7 mouse cellular contexts compared by ENCODE assay signal in genomic region chr10:69398197-69398762, GRCm38 (mm10). TPM values are rescaled to one million over a fixed set of nuclear protein-coding genes. Genes with fewer than 3 reads are reported as not detected.
DNase-seq lines count a peak whose midpoint lies in the region; ATAC-seq lines count a peak whose summit lies in the region.

No protein-coding gene starts in this region.

- H3K27ac ChIP-seq in forebrain, embryonic 16.5 days (ENCODE audit: low read length) = no peak overlapping the region
- H3K27ac ChIP-seq in kidney, embryonic 15.5 days = no peak overlapping the region; the same call in 1 of the 2 replicates
- H3K27ac ChIP-seq in midbrain, embryonic 16.5 days (ENCODE audit: low read length) = no peak overlapping the region

- DNase-seq in urinary bladder, postnatal 14 days (ENCODE audit: low spot score) = peak; percentile 8
- no peak for DNase-seq in urinary bladder, postnatal 36 days (ENCODE audit: low spot score in 2 of 2)
- no peak for DNase-seq in left cerebral cortex, adult 8-10 months (ENCODE audit: low spot score in 2 of 2)
- no peak for DNase-seq in thymus, adult 18-20 months

- H3K27me3 ChIP-seq in forebrain, embryonic 16.5 days (replicated peaks; ENCODE audit: control insufficient read depth, insufficient read depth, low read length) = peaks cover 21% of the 10 kb centered on the region
- peaks cover 43% of the 10 kb centered on the region for H3K27me3 ChIP-seq in kidney, embryonic 15.5 days
- peaks cover 29% of the 10 kb centered on the region for H3K27me3 ChIP-seq in midbrain, embryonic 16.5 days (ENCODE audit: control insufficient read depth, insufficient read depth, low read depth, low read length)

- H3K36me3 ChIP-seq in forebrain, embryonic 16.5 days (ENCODE audit: control insufficient read depth, insufficient read depth) = no peaks in the 10 kb centered on the region
- H3K36me3 ChIP-seq in kidney, embryonic 15.5 days = no peaks in the 10 kb centered on the region
- H3K36me3 ChIP-seq in midbrain, embryonic 16.5 days (ENCODE audit: control insufficient read depth, insufficient read depth, low read length) = no peaks in the 10 kb centered on the region

- H3K4me1 ChIP-seq in forebrain, embryonic 16.5 days (replicated peaks; ENCODE audit: control insufficient read depth, insufficient read depth, low read length) = peaks cover 24% of the 10 kb centered on the region
- peaks cover 28% of the 10 kb centered on the region for H3K4me1 ChIP-seq in kidney, embryonic 15.5 days
- H3K4me1 ChIP-seq in midbrain, embryonic 16.5 days (ENCODE audit: control insufficient read depth, insufficient read depth, low read length) = peaks cover 24% of the 10 kb centered on the region

- H3K9ac ChIP-seq in forebrain, embryonic 16.5 days (replicated peaks; ENCODE audit: low read depth, low read length) = peak overlapping the region; percentile 35
- peak overlapping the region; percentile 60 for H3K9ac ChIP-seq in kidney, embryonic 15.5 days
- H3K9ac ChIP-seq in midbrain, embryonic 16.5 days (ENCODE audit: low read depth, low read length) = peak overlapping the region; percentile 65

- WGBS in forebrain, embryonic 16.5 days = under 1% methylated on average over 26 of the region's 26 CpGs
- under 1% methylated on average over 26 of the region's 26 CpGs for WGBS in kidney, embryonic 15.5 days
- WGBS in midbrain, embryonic 16.5 days = under 1% methylated on average over 26 of the region's 26 CpGs

- peak overlapping the region; percentile 99 for H3K4me2 ChIP-seq in forebrain, embryonic 16.5 days (ENCODE audit: low read length)
- H3K4me2 ChIP-seq in kidney, embryonic 15.5 days = peak overlapping the region; percentile 99
- H3K4me2 ChIP-seq in midbrain, embryonic 16.5 days (ENCODE audit: low read length) = peak overlapping the region; percentile 100

- peak overlapping the region; percentile 52 for H3K4me3 ChIP-seq in forebrain, embryonic 16.5 days (replicated peaks; ENCODE audit: low read length)
- peak overlapping the region; percentile 80 for H3K4me3 ChIP-seq in kidney, embryonic 15.5 days (replicated peaks)
- H3K4me3 ChIP-seq in midbrain, embryonic 16.5 days (ENCODE audit: low read depth, low read length) = peak overlapping the region; percentile 69

- no peaks in the 10 kb centered on the region for H3K9me3 ChIP-seq in forebrain, embryonic 16.5 days (ENCODE audit: control insufficient read depth, low read length)
- no peaks in the 10 kb centered on the region for H3K9me3 ChIP-seq in kidney, embryonic 15.5 days (replicated peaks)
- H3K9me3 ChIP-seq in midbrain, embryonic 16.5 days (replicated peaks; ENCODE audit: control insufficient read depth, low read length, poor library complexity, severe bottlenecking) = no peaks in the 10 kb centered on the region

- ATAC-seq in forebrain, embryonic 16.5 days = 0 out of 2 replicates have a peak, but pooled peaks have one; percentile 23
- peak; percentile 55; the same call in 1 of the 2 replicates for ATAC-seq in kidney, embryonic 15.5 days (replicated peaks; ENCODE audit: low FRiP score)
- peak; percentile 50 for ATAC-seq in midbrain, embryonic 16.5 days

RNA-seq across cellular contexts. Expression of gene Ank3, which starts 0.3 kb away (rescaled TPM):
- 89.5 and 102 TPM in 2 replicates for polyA plus RNA-seq in forebrain, embryonic 16.5 days (2015; fragmentation: Nextera tagmentation; extraction: Ambion mirVana)
- polyA plus RNA-seq in kidney, embryonic 15.5 days (2015; fragmentation: Nextera tagmentation; extraction: Ambion mirVana) = 43.9 and 47.9 TPM in 2 replicates
- 86.7 and 102 TPM in 2 replicates for polyA plus RNA-seq in midbrain, embryonic 16.5 days (2015; fragmentation: Nextera tagmentation; extraction: Ambion mirVana)
- 100 to 1,000 TPM; 419 to 552 (median 475) TPM for total RNA-seq in left cerebral cortex, adult 8-10 months (2022)

RNA-seq across cellular contexts. Expression of gene Cdk1, which starts 45.5 kb away (rescaled TPM):
- 154 and 191 TPM in 2 replicates for polyA plus RNA-seq in forebrain, embryonic 16.5 days (2015; fragmentation: Nextera tagmentation; extraction: Ambion mirVana)
- 490 and 496 TPM in 2 replicates for polyA plus RNA-seq in kidney, embryonic 15.5 days (2015; fragmentation: Nextera tagmentation; extraction: Ambion mirVana)
- polyA plus RNA-seq in midbrain, embryonic 16.5 days (2015; fragmentation: Nextera tagmentation; extraction: Ambion mirVana) = 31.9 and 49.3 TPM in 2 replicates
- total RNA-seq in left cerebral cortex, adult 8-10 months (2022) = 1 to 10 TPM in 2 of 4 experiments, under 1 TPM in 2; 0.89 to 1.4 (median 1.1) TPM
